ENCODE assay signal across 8 mouse cellular contexts in genomic region chr3:96333396-96334174, GRCm38 (mm10). TPM values are rescaled to one million over a fixed set of nuclear protein-coding genes. Genes with fewer than 3 reads are reported as not detected.
DNase-seq lines count a peak whose midpoint lies in the region; ATAC-seq and TF ChIP-seq lines count a peak whose summit lies in the region.

No protein-coding gene starts in this region.

- H3K4me3 ChIP-seq in kidney, adult 2 months (ENCODE audit: insufficient read depth, low read depth, low read length) = peak overlapping the region; percentile 3; the same call in 1 of the 2 replicates
- peak overlapping the region; percentile 45 for H3K4me3 ChIP-seq in heart, embryonic 15.5 days
- peak overlapping the region; percentile 43 for H3K4me3 ChIP-seq in liver, postnatal 0 days (ENCODE audit: low read depth, low read length)

- H3K4me2 ChIP-seq in heart, embryonic 15.5 days = peak overlapping the region; percentile 64
- H3K4me2 ChIP-seq in liver, postnatal 0 days (ENCODE audit: low read depth, low read length) = peak overlapping the region; percentile 72

- peak overlapping the region; percentile 40; the same call in 1 of the 2 replicates for H3K9ac ChIP-seq in heart, embryonic 15.5 days
- peak overlapping the region; percentile 48; the same call in 1 of the 2 replicates for H3K9ac ChIP-seq in liver, postnatal 0 days (replicated peaks)

- TF ChIP-seq CTCF in kidney, adult 2 months (conservative IDR thresholded peaks at IDR 0.05; ENCODE audit: insufficient read depth, insufficient read length, low read depth, low read length) = no peak
- no peak for TF ChIP-seq CTCF in liver, postnatal 0 days (IDR thresholded peaks at IDR 0.05; ENCODE audit: low read depth)

- peaks cover 4% of the 10 kb centered on the region; the same call in 1 of the 2 replicates for H3K27me3 ChIP-seq in kidney, adult 2 months (replicated peaks; ENCODE audit: control insufficient read depth, insufficient read depth, low read length)
- H3K27me3 ChIP-seq in heart, embryonic 15.5 days = peaks cover 92% of the 10 kb centered on the region
- peaks cover 76% of the 10 kb centered on the region for H3K27me3 ChIP-seq in liver, postnatal 0 days (ENCODE audit: insufficient read depth, low read length)

- no peaks in the 10 kb centered on the region for H3K36me3 ChIP-seq in kidney, adult 2 months (ENCODE audit: control insufficient read depth, insufficient read depth, low read length)
- no peaks in the 10 kb centered on the region for H3K36me3 ChIP-seq in heart, embryonic 15.5 days
- H3K36me3 ChIP-seq in liver, postnatal 0 days (replicated peaks; ENCODE audit: insufficient read depth, low read length) = no peaks in the 10 kb centered on the region

- peak; percentile 13 for DNase-seq in kidney, adult 2 months
- DNase-seq in kidney, postnatal 10 days = no peak
- peak; percentile 85 for DNase-seq in MEL-GATA-1-ER (ENCODE audit: extremely low read depth, low read depth)
- DNase-seq in liver, postnatal 0 days = no peak
- no peak for DNase-seq in right cerebral cortex, adult 2 months (ENCODE audit: low spot score in 2 of 2)
- no peak for DNase-seq in c-Kit-positive CD71-positive TER-119-positive erythroid progenitor cells, embryonic 14.5 days (ENCODE audit: low spot score)
- no peak for DNase-seq in frontal cortex, postnatal 10 days (ENCODE audit: low spot score in 2 of 2)

- 0 out of 2 replicates have a peak, but pooled peaks cover 3% of the 10 kb centered on the region for H3K4me1 ChIP-seq in kidney, adult 2 months (ENCODE audit: control insufficient read depth, insufficient read depth, low read length)
- H3K4me1 ChIP-seq in heart, embryonic 15.5 days (replicated peaks) = peaks cover 15% of the 10 kb centered on the region
- H3K4me1 ChIP-seq in liver, postnatal 0 days (ENCODE audit: insufficient read depth) = 0 out of 2 replicates have a peak, but pooled peaks cover 9% of the 10 kb centered on the region

- no peaks in the 10 kb centered on the region for H3K9me3 ChIP-seq in heart, embryonic 15.5 days (replicated peaks)
- H3K9me3 ChIP-seq in liver, postnatal 0 days (ENCODE audit: low read length) = no peaks in the 10 kb centered on the region

- TF ChIP-seq EP300 in liver, postnatal 0 days (IDR thresholded peaks at IDR 0.05; ENCODE audit: low read depth) = no peak

- H3K27ac ChIP-seq in kidney, adult 2 months (ENCODE audit: insufficient read depth, low read depth, low read length) = no peak overlapping the region
- H3K27ac ChIP-seq in heart, embryonic 15.5 days = no peak overlapping the region
- no peak overlapping the region for H3K27ac ChIP-seq in liver, postnatal 0 days (ENCODE audit: low read depth)

- ATAC-seq in heart, embryonic 15.5 days (replicated peaks; ENCODE audit: insufficient number of reproducible peaks, insufficient read depth, low FRiP score, low read depth) = no peak
- no peak for ATAC-seq in liver, postnatal 0 days

- TF ChIP-seq POLR2A in kidney, adult 2 months (IDR thresholded peaks at IDR 0.05; ENCODE audit: low read depth, low read length) = no peak

- 5% methylated on average over 25 of the region's 25 CpGs for WGBS in kidney, adult 2 months
- 2% methylated on average over 25 of the region's 25 CpGs for WGBS in heart, embryonic 15.5 days
- WGBS in liver, postnatal 0 days (ENCODE audit: insufficient replicate concordance) = 4% methylated on average over 25 of the region's 25 CpGs

RNA-seq across cellular contexts. Expression of gene Fcgr1, which starts 39.8 kb away (rescaled TPM):
- 1.3 TPM in 2 replicates for polyA plus RNA-seq in kidney, adult 2 months (2012; rRNA removed)
- 1.1 and 3.2 TPM in 2 replicates for polyA plus RNA-seq in heart, embryonic 15.5 days (2015; fragmentation: Nextera tagmentation; extraction: Ambion mirVana)
- polyA plus RNA-seq in liver, postnatal 0 days (2015; fragmentation: Nextera tagmentation; extraction: Ambion mirVana) = 6.2 and 8.7 TPM in 2 replicates

Comparison
In these comparisons a context has a peak if more than half of its experiments do, and no peak if none do; other contexts are left out.
1. DNase-seq: peak in kidney, adult 2 months (single experiment) and MEL-GATA-1-ER (single experiment); none in kidney, postnatal 10 days (single experiment), liver, postnatal 0 days (single experiment), right cerebral cortex, adult 2 months (0 of 2), c-Kit-positive CD71-positive TER-119-positive erythroid progenitor cells, embryonic 14.5 days (single experiment) and frontal cortex, postnatal 10 days (0 of 2).
2. Peak in every context shown above with its lines, with median percentiles within 50 percentile points of each other: H3K4me3 ChIP-seq.